Mouse (Mus musculus) stomach, embryonic 16.5 days (tissue): ENCODE measurements around the gene Mettl11b. TPM values are rescaled to one million over a fixed set of nuclear protein-coding genes. Genes with fewer than 3 reads are reported as not detected.

Experiments used
- ATAC-seq: fragments of 200-750 bp; cut with Nextera tagmentation; 2 replicates; pipeline ENCODE4 v1.8.0; 2017; ENCODE audit warnings: moderate number of reproducible peaks, moderate TSS enrichment; ENCODE audit not compliant: insufficient read depth, low FRiP score
- H3K27ac ChIP-seq: fragments of 300-500 bp; sonication (generic); 2 replicates; pipeline ENCODE4 v1.5.1; 2014; ENCODE audit warnings: low read length
- H3K27me3 ChIP-seq: fragments of 300-500 bp; sonication (generic); 2 replicates; pipeline ENCODE4 v1.6.1; 2014; ENCODE audit warnings: low read length, control low read depth, mixed read lengths; ENCODE audit not compliant: control insufficient read depth, insufficient read depth
- H3K36me3 ChIP-seq: fragments of 300-500 bp; sonication (generic); 2 replicates; pipeline ENCODE4 v1.6.1; 2014; ENCODE audit warnings: low read length; ENCODE audit not compliant: control insufficient read depth, insufficient read depth
- H3K4me1 ChIP-seq: fragments of 300-500 bp; sonication (generic); 2 replicates; pipeline ENCODE4 v1.6.1; 2014; ENCODE audit warnings: low read length, control low read depth, mixed read lengths; ENCODE audit not compliant: control insufficient read depth, insufficient read depth
- H3K4me2 ChIP-seq: fragments of 300-500 bp; sonication (generic); 2 replicates; pipeline ENCODE4 v1.6.1; 2014; ENCODE audit warnings: low read depth, low read length, mixed read lengths
- H3K4me3 ChIP-seq: fragments of 300-500 bp; sonication (generic); replicated peaks from 2 replicates; pipeline ENCODE4 v1.5.1; 2014; ENCODE audit warnings: mild to moderate bottlenecking, low read length
- H3K9ac ChIP-seq: fragments of 300-500 bp; sonication (generic); 2 replicates; pipeline ENCODE4 v1.6.1; 2014; ENCODE audit warnings: low read length
- H3K9me3 ChIP-seq: fragments of 300-500 bp; sonication (generic); replicated peaks from 2 replicates; pipeline ENCODE4 v1.6.1; 2016; ENCODE audit warnings: low read length, control low read depth; ENCODE audit not compliant: control insufficient read depth
- WGBS: fragments of 180-500 bp; shearing (Covaris S2); extraction: QIAGEN DNeasy Blood & Tissue Kit; methylation state at CpG from one replicate; pipeline ENCODE4 v1.1.7; 2014; 5-methylcytosine and 5-hydroxymethylcytosine counted together
- polyA plus RNA-seq: library from polyadenylated mRNA; unstranded; fragments of >200 nt; fragmentation: Nextera tagmentation; extraction: Ambion mirVana; gene quantifications from 2 replicates; pipeline ENCODE4 v1.2.1, GENCODE M21; 2015

The Mettl11b gene
- polyA plus RNA-seq, 1 experiment from 2014 or later = 0.23 TPM

DNA sequence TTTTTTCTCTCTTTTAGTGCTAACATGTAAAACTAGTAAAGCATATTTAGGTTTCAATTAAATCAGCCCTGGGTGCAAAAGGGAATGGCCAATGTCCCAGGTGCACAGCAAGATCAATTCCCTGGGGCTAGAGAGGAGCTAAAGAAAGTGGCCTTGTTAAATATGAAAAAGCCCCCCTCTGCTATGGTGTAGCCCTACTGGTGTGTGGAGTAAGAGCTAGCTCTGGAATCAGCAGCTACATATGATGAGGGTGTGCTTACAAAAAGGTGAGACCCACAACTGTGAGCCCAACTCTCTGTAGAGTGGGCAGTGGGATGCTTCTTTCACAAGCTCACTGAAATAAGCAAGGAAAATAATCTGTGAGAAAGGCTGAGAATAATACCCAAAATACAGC, 66.5 kb downstream of the Mettl11b start:
- no peak for ATAC-seq

DNA sequence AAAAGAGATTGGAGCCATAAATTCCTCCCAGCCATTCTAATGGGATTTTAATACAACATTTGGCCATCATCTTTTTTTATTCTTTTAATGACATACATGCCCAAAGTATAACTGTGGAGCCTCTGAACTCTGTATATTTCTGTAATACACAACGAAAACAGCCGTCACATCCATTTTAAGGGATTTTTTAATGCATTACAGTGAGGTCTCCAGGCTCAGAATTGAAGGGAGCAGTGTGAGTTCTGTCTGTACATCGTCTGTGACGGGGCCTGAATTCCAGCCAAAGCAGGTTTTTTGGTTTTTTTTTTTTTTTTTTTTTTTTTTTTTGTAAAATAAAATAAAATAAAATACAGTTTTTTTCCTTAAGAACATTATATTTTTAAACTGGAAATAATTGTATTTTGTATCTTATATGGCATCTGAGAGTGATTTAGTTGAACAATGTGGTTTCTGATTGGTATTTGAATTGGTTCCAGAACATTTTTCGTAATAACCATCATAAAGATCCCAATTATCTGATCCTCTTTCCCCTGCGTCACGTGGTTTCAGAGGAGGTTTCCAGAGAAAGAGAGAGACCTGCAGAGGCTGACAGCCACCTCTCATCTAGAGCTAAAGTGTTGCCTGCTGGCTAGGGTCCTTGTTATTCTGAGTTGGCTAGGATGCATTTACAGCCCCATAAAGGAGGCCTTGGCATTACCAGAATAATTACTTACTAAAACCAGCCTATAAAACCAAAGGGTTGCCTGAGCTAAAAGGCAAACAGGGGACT, 67.1 kb downstream of the Mettl11b start:
- ATAC-seq = no peak
- WGBS = 49% methylated on average over 7 of the region's 7 CpGs

More for the DNA sequence above, 66.5 kb downstream of the Mettl11b start:
- H3K27me3 ChIP-seq = no peaks in the 10 kb centered on the region
- no peak overlapping the region for H3K4me2 ChIP-seq
- no peak overlapping the region for H3K4me3 ChIP-seq
- no peaks in the 10 kb centered on the region for H3K4me1 ChIP-seq
- no peaks in the 10 kb centered on the region for H3K36me3 ChIP-seq
- H3K9me3 ChIP-seq = no peaks in the 10 kb centered on the region
- no peak overlapping the region for H3K27ac ChIP-seq
- H3K9ac ChIP-seq = no peak overlapping the region

DNA sequence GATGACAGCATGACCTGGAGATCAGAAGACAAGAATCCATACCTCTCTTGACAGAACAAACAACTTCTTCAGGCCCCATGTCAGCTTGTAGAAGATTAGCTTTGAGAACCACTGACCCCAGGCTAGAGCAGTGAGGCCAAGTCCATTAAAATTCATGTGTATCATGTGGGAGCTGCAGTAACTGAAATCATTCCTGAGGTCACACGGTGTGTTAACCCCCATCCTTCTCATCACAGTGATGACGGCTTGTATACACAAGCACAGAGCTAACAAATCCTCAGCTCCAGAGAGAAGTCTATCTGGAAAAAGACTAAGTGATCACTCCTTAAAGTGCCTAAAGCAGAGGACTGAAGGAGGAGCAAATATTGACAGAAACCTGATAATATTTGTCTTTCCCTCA, 68.0 kb downstream of the Mettl11b start:
- Histone ChIP-seq H3K27me3 (no peaks in the 10 kb centered on the region), H3K36me3 (no peaks in the 10 kb centered on the region), H3K4me1 (no peaks in the 10 kb centered on the region), H3K4me2 (no peak overlapping the region), H3K27ac (no peak overlapping the region), H3K4me3 (no peak overlapping the region), H3K9me3 (no peaks in the 10 kb centered on the region), H3K9ac (no peak overlapping the region)
- ATAC-seq = no peak
- whole genome bisulfite sequencing = 16% methylated on average over 2 of the region's 2 CpGs

More for the DNA sequence above, 67.1 kb downstream of the Mettl11b start:
- Histone ChIP-seq H3K9ac (no peak overlapping the region), H3K27me3 (no peaks in the 10 kb centered on the region), H3K9me3 (no peaks in the 10 kb centered on the region), H3K36me3 (no peaks in the 10 kb centered on the region), H3K4me2 (no peak overlapping the region), H3K4me1 (no peaks in the 10 kb centered on the region), H3K4me3 (no peak overlapping the region), H3K27ac (no peak overlapping the region)

DNA sequence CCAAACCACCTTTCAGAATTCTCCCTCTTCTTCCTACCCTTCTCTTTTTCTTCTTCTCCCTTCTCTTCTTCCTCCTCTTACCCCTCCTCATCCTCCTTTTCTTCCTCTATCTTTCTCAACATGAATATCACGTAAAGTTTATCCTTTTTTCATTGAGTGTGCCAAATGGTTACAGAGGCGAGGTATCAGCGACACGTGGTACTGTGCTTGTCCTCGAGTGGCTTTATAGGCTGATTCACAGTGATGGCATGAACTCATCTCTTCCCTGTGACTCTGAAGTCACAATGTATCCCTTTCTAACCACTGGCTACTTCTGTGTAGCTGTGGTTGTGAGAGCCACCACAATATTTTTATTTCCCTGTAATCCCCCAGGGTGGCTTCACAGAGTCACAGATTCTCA, 68.6 kb downstream of the Mettl11b start:
- Histone ChIP-seq H3K27ac (no peak overlapping the region), H3K36me3 (no peaks in the 10 kb centered on the region), H3K9ac (no peak overlapping the region), H3K4me3 (no peak overlapping the region), H3K4me2 (no peak overlapping the region), H3K4me1 (no peaks in the 10 kb centered on the region), H3K9me3 (no peaks in the 10 kb centered on the region), H3K27me3 (no peaks in the 10 kb centered on the region)
- 91% methylated on average over 5 of the region's 5 CpGs for WGBS
- ATAC-seq = no peak

Other genes with a start within 250 kb of the Mettl11b start
- 27.5 and 27.7 TPM in 2 replicates for gene Kifap3, start 54.4 kb upstream of the Mettl11b start, polyA plus RNA-seq
- gene Scyl3, start 203.9 kb upstream of the Mettl11b start, polyA plus RNA-seq = 14.6 and 16.8 TPM in 2 replicates